Mouse (Mus musculus) T-helper 1 cell (primary cell): ENCODE measurements around the gene Irf2bpl.

Experiments used
- in situ Hi-C: fragments of 300-600 bp; cut with MboI, MseI; formaldehyde crosslinking; loops from one replicate; pipeline ENCODE4 v1.15.1; 2025; ENCODE audit warnings: high pct_unique_total_duplicates

Irf2bpl gene

GRCm38 (mm10) chr12:86884197-86885058, at the start of gene Irf2bpl:
Gene Irf2bpl, minus strand, starts transcription at chr12:86884798.
- in situ Hi-C loops: no loop called here

GRCm38 (mm10) chr12:86932575-86932952, 48.0 kb upstream of the Irf2bpl start:
- in situ Hi-C loops: loop anchor here (10.0 kb wide), 1 partner anchor 158 kb away; no protein-coding TSS in a partner anchor

DNA sequence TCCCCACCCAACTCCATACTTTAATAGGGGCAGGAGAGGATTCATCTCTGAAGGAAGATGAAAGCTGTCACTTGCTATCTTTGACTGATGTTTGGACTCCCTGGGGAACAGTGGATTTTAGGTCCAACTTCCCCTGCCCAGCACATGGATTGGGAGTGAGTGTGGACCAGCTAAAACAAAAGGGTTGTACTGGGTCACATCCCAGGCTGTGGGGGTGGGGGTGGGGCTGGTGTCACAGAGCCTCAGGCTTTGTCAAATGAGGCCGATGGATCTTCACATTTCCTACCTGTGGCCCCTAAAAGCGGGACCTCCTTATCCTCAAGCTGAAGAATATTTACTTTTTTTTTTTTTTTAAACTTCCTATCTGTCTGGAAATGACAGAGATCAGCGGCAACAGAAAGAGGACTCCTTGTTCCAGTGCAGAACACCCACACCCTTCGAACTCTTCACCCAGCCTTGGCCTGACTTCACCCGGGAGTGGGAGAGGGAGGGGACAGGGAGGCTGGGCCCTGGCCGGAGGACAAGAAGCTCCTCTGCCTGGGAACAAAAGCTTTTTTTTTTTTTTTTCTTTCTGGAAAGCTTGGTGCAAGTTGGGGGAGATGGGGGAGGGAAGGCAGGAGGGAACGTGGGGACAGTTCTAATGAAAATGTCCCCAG, 47.4 kb upstream of the Irf2bpl start:
- in situ Hi-C loops: loop anchor here (10.0 kb wide), 1 partner anchor 157 kb away; no protein-coding TSS in a partner anchor

DNA sequence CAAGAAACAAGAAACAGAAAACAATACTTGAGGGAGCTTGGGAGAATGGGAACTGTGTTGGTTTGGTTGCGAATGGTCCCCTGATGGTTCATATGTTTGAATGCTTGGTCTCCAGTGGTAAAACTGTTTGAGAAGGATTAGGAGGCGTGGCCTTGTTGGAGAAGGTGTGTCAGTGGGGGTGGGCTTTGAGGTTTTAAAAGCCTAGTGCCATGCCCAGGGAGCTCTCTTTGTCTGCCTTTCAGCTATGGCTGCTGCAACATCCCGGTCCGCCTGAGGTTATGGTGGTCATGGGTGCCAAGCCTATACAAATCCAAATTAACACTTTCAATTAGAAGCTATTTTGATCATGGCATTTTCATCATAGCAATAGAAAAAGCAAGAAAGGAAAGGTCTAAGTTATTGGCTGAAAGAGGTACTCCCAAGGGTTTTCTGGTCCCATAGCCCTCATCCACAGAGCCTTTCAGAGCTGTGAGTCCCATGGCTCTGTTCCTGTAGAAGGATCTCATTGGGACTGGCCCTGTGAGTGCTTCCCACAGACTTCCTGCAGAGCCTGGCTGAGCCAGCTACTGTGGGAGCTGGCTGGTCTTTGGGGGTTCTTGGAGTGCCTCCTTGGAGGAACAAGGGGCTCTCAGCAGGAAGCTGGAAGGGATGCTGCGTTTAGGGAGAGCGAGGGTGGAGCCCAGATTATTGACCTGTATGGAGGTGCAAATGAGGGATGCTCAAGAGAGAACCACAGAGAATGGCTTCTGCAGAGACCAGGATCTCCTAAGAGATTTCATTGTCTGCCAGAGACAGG, 46.5 kb upstream of the Irf2bpl start:
- in situ Hi-C loops: loop anchor here (10.0 kb wide), 1 partner anchor 156 kb away; no protein-coding TSS in a partner anchor

DNA sequence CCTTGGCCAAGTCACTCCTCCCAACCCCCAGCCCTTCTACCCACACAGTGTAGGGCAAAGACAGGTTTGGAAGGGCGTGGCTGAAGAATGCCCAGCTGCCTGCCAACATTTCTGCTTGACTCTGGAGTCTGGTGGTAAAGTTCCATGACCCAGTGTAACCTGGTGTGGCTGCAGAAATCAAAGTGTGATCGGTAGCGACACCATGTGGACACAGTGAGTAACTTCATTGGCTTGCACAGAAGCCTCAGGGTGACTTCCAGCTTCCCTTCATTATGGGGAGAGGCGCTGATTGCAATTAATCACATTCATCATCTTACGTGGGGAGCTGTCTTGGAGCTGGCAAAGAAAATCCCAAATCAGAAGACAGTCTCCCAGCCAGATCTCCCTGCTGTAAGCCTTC, 39.2 kb upstream of the Irf2bpl start:
- in situ Hi-C loops: no loop called here

DNA sequence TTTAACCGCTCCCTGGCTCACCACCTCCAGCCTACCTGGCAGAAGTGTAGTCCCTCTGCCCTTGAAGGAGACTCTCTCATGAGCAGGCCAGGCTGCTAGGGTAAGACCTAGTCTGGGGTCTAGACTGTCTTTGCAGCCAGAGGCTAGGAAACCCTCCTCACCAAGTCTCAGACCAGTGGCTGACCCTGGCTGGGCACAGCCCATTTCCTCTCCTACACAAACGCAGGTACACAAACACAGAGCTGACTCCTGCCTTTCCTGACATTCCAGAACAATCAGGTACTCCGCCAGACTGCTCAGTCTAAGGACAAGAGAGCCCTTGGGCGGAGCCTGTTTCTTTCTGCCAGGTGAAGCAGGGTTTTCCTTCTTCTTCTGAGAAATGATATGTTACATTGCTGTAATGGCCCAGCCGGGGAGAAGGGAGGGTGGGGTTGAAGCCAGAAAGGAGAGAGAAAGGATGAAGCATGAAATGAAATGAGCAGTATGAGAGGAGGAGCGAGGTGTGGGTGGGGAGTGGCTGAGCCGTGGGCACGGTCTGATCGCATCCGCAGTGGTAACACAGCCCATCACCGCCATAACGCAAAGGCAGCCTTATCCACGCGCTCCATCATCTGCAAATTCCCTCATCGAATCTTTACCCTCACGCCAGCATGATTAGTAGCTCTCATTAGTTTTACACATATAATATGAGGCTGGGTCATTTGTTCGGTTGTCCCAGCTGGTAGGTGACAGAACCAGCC, 34.6 kb upstream of the Irf2bpl start:
- in situ Hi-C loops: no loop called here

GRCm38 (mm10) chr12:86918361-86918967, 33.9 kb upstream of the Irf2bpl start:
- in situ Hi-C loops: no loop called here

DNA sequence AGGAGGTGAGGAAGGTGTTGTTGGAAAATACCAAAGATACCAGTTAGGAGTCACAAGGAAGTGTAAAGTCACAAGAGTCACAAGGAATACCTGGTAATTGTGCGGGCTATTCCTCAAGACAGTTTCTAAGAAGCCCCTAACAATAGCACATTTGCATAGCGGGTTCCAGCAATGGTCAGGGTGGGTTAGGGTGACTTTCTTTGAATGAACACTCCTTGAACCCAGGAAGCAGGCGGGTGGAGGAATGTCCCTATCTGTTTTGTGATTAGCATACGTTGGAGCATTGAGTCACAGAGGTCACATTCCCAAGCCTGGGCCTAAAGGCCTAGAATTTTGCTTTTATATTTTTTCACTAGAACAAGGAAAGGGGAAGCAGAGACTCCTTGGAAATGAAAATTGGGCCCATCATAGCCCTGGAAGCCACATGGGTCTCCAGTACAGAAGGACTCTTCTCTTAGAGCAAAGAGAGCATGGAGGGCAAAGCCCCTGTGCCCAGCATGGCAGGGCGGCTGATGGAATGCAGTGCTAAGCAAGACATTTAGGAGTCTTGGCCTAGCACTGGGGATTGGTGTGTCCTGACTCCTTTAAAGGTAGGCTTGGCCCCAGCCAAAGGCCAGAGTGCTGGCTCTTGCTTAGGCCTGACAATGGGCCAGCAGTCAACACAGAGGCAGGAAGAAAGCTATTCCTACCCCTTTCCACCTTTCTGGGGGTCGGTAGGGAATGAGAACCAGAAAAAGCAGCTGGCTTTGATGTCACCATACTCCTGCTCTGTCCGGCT, 32.4 kb upstream of the Irf2bpl start:
- in situ Hi-C loops: no loop called here

- in situ Hi-C loops: no loop called here
Observed at GRCm38 (mm10) chr12:86915617-86916016, 31.0 kb upstream of the Irf2bpl start.

DNA sequence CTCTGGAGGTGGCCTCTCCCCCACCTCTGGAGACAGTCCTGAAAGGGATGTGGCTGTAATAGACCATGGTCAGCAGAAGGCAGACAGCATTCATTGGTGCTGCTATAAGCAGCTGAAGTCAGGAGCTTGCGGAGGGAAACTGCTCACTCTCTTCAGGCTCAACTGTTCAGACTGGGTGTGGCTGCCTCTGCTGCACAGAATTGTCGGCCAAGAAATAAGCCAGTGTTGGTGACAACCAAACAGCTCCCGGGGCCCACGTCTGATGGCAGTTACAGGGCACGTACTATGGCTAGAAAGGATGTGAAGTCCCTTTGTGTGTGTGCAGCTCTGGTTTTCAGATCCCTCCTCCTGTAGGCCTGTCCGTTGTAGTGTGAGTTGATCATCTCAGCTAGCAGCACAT, 30.2 kb upstream of the Irf2bpl start:
- in situ Hi-C loops: no loop called here

- in situ Hi-C loops: no loop called here
Observed at GRCm38 (mm10) chr12:86914351-86914750, 29.8 kb upstream of the Irf2bpl start.

- in situ Hi-C loops: no loop called here
Observed at GRCm38 (mm10) chr12:86912335-86913093, 27.9 kb upstream of the Irf2bpl start.

- in situ Hi-C loops: no loop called here
Observed at GRCm38 (mm10) chr12:86911482-86911931, 26.9 kb upstream of the Irf2bpl start.

DNA sequence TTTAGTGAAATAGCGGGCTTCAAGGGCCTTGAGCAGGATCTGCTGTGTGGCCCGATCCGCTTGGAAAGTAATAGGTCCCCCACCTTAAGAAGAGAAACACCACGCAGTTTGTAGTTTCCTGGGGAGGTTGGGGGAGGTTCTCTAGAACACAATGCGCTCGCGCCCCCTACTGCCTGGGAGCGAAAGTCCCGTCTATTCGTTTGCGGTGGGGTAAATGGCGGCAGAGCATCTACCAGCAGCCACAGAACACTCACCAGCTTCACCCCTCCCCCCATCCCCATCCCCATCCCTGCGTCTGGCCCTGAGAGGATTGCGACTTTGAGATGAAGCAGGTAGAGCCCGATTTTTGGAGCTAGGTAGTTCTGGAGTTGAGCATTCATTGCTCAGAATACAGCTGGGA, 21.8 kb upstream of the Irf2bpl start:
- in situ Hi-C loops: loop anchor here (5.0 kb wide), 1 partner anchor 114 kb away; no protein-coding TSS in a partner anchor

DNA sequence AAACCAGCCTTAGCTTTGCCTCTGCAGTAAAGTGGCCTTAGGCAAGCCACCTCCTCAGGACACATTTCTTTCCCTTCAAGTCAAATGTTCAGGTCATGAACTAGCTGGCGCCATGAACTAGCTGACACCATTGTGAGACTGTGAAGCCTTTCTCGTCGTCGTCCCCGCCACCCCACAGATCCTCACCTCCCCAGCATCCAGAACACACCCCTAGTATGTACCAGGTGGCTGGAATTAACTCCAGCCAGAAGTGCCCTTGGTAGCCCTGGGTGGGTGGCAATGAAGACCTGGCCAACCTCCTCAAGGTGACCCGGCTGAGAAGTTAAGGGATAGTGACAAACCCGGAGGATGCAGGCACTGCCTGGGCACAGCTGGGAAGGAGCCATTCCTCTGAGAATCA, 21.3 kb upstream of the Irf2bpl start:
- in situ Hi-C loops: loop anchor here (5.0 kb wide), 1 partner anchor 114 kb away; no protein-coding TSS in a partner anchor

GRCm38 (mm10) chr12:86905203-86905602, 20.6 kb upstream of the Irf2bpl start:
- in situ Hi-C loops: loop anchor here (5.0 kb wide), 1 partner anchor 113 kb away; no protein-coding TSS in a partner anchor

GRCm38 (mm10) chr12:86903828-86904806, 19.5 kb upstream of the Irf2bpl start:
- in situ Hi-C loops: no loop called here
